Mouse (Mus musculus) lung, postnatal 4 days (tissue): ENCODE results near the gene Phlda3.
A peak's percentile ranks its signal among the peaks of the same experiment; 100 is the strongest.

Experiments
- DNase-seq, 2 experiments: peaks; one replicate each; pipeline ENCODE4 v3.0.0; 2021

The Phlda3 gene

GRCm38 (mm10) chr1:135765645-135766591 is at the start of gene Phlda3:
Gene Phlda3, plus strand, starts transcription at chr1:135766119.
- peak; percentile 88 to 92 for DNase-seq

GRCm38 (mm10) chr1:135719486-135719885 is 46.4 kb upstream of the Phlda3 start:
- peak; percentile 77 to 86 for DNase-seq

GRCm38 (mm10) chr1:135719983-135720382 is 45.9 kb upstream of the Phlda3 start, which contains the start of gene Csrp1:
Gene Csrp1, plus strand, starts transcription at chr1:135720061.
- DNase-seq = no peak

GRCm38 (mm10) chr1:135723016-135723415 is 42.9 kb upstream of the Phlda3 start:
- no peak for DNase-seq

- DNase-seq = no peak
Measured at GRCm38 (mm10) chr1:135724134-135724533, 41.8 kb upstream of the Phlda3 start.

- DNase-seq = no peak
Measured at GRCm38 (mm10) chr1:135725324-135725723, 40.6 kb upstream of the Phlda3 start.

GRCm38 (mm10) chr1:135725936-135726335 is 40.0 kb upstream of the Phlda3 start:
- peak; percentile 46 to 62 for DNase-seq

- peak; percentile 93 to 94 for DNase-seq
Measured at GRCm38 (mm10) chr1:135728631-135729366, 37.1 kb upstream of the Phlda3 start.

- no peak for DNase-seq
Measured at GRCm38 (mm10) chr1:135729367-135729713, 36.6 kb upstream of the Phlda3 start.

- DNase-seq = no peak
Measured at GRCm38 (mm10) chr1:135729821-135730220, 36.1 kb upstream of the Phlda3 start.

- peak; percentile 62 to 77 for DNase-seq
Measured at GRCm38 (mm10) chr1:135730296-135730695, 35.6 kb upstream of the Phlda3 start.

- DNase-seq = peak in 1 of 2 experiments; percentile 51
Measured at GRCm38 (mm10) chr1:135731393-135731792, 34.5 kb upstream of the Phlda3 start.

GRCm38 (mm10) chr1:135731897-135732684 is 33.8 kb upstream of the Phlda3 start:
- DNase-seq = peak; percentile 81 to 86

- peak; percentile 72 to 77 for DNase-seq
Measured at GRCm38 (mm10) chr1:135734225-135734937, 31.5 kb upstream of the Phlda3 start.

GRCm38 (mm10) chr1:135735460-135735859 is 30.5 kb upstream of the Phlda3 start:
- DNase-seq = peak in 1 of 2 experiments; percentile 45

GRCm38 (mm10) chr1:135744987-135745386 is 20.9 kb upstream of the Phlda3 start:
- peak in 1 of 2 experiments; percentile 73 for DNase-seq

- DNase-seq = peak in 1 of 2 experiments; percentile 81
Measured at GRCm38 (mm10) chr1:135746248-135746647, 19.7 kb upstream of the Phlda3 start.

GRCm38 (mm10) chr1:135752737-135753348 is 13.1 kb upstream of the Phlda3 start:
- peak; percentile 95 for DNase-seq

GRCm38 (mm10) chr1:135755287-135755686 is 10.6 kb upstream of the Phlda3 start:
- DNase-seq = peak; percentile 63 to 80

- no peak for DNase-seq
Measured at GRCm38 (mm10) chr1:135755913-135756312, 10.0 kb upstream of the Phlda3 start.

- no peak for DNase-seq
Measured at GRCm38 (mm10) chr1:135757287-135757686, 8.6 kb upstream of the Phlda3 start.

GRCm38 (mm10) chr1:135759685-135760084 is 6.2 kb upstream of the Phlda3 start:
- no peak for DNase-seq
